ENCODE assay signal across 26 mouse cellular contexts in the genomic region with DNA sequence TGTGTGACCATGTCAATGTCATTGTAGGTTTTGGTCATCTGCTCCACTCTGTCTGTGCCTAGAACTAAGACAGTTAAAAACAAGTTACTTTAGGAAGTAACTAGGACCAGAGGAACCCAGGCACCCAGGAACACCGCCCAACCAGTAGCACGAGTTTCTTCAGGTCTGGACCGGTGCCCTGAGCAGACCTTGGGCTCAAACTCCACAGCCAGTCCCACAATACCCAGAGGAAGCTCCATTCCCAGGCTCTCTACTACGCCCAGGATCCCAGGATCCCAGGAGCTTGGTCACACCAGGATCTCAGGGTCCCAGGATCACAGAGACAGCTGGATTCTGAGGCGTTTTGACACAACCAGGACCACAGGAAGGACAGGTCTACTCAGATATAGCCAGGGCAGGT. TPM values are rescaled to one million over a fixed set of nuclear protein-coding genes. Genes with fewer than 3 reads are reported as not detected.
DNase-seq lines count a peak whose midpoint lies in the region; ATAC-seq and TF ChIP-seq lines count a peak whose summit lies in the region.
"Had no signal": no experiment of that assay in that cellular context is flagged by ENCODE, and none has a peak within 500 bp of the region (broad histone marks: within the 10 kb centered on the region; RNA-seq: fewer than 3 reads in every experiment).

No protein-coding gene starts in this region.

- H3K27me3 ChIP-seq in kidney, adult 2 months (replicated peaks; ENCODE audit: control insufficient read depth, insufficient read depth, low read length): no peaks in the 10 kb centered on the region
- H3K27me3 ChIP-seq in kidney, embryonic 16.5 days (ENCODE audit: insufficient read depth, low read length): no peaks in the 10 kb centered on the region
- H3K27me3 ChIP-seq: embryonic facial prominence, embryonic 12.5 days; embryonic facial prominence, embryonic 15.5 days; forebrain, embryonic 13.5 days; heart, embryonic 12.5 days; heart, embryonic 15.5 days; hindbrain, embryonic 13.5 days had no signal

- peaks cover 7% of the 10 kb centered on the region; the same call in 1 of the 2 replicates for H3K9me3 ChIP-seq in kidney, embryonic 16.5 days (ENCODE audit: low read length)
- H3K9me3 ChIP-seq: embryonic facial prominence, embryonic 12.5 days; embryonic facial prominence, embryonic 15.5 days; forebrain, embryonic 13.5 days; heart, embryonic 12.5 days; heart, embryonic 15.5 days had no signal

- H3K4me3 ChIP-seq in kidney, adult 2 months (ENCODE audit: insufficient read depth, low read depth, low read length): no peak overlapping the region
- no peak overlapping the region for H3K4me3 ChIP-seq in kidney, embryonic 16.5 days (ENCODE audit: low read length)
- H3K4me3 ChIP-seq: embryonic facial prominence, embryonic 12.5 days; embryonic facial prominence, embryonic 15.5 days; erythroblast, embryonic 14.5 days; forebrain, embryonic 13.5 days; heart, embryonic 12.5 days; heart, embryonic 15.5 days; hindbrain, embryonic 10.5 days; hindbrain, embryonic 13.5 days had no signal

- H3K4me1 ChIP-seq in kidney, adult 2 months (ENCODE audit: control insufficient read depth, insufficient read depth, low read length): 0 out of 2 replicates have a peak, but pooled peaks cover 4% of the 10 kb centered on the region
- no peaks in the 10 kb centered on the region for H3K4me1 ChIP-seq in kidney, embryonic 16.5 days (ENCODE audit: insufficient read depth, low read length)
- H3K4me1 ChIP-seq: embryonic facial prominence, embryonic 12.5 days; embryonic facial prominence, embryonic 15.5 days; forebrain, embryonic 13.5 days; heart, embryonic 12.5 days; heart, embryonic 15.5 days; hindbrain, embryonic 10.5 days; hindbrain, embryonic 13.5 days had no signal

- DNase-seq in adrenal gland, postnatal 10 days: peak; percentile 28
- DNase-seq in adrenal gland, postnatal 25 days: no peak
- DNase-seq in kidney, adult 2 months: peak; percentile 56
- peak; percentile 28 to 60 for DNase-seq in kidney, postnatal 25 days
- DNase-seq in kidney, postnatal 14 days: no peak
- DNase-seq: adrenal gland, adult 8-10 months; cerebellum, adult 11 months; cerebellum, adult 2 months; cerebellum, adult 9-11 months; cerebellum, postnatal 25 days; gastrocnemius, postnatal 10 days; gastrocnemius, postnatal 36 days; heart, postnatal 10 days; heart, postnatal 36 days had no signal

- no peak for TF ChIP-seq CTCF in kidney, adult 2 months (conservative IDR thresholded peaks at IDR 0.05; ENCODE audit: insufficient read depth, insufficient read length, low read depth, low read length)

- 76% methylated on average over 5 of the region's 5 CpGs for WGBS in kidney, adult 2 months
- WGBS in kidney, embryonic 16.5 days: 93% methylated on average over 5 of the region's 5 CpGs

- ATAC-seq in kidney, embryonic 16.5 days (ENCODE audit: low FRiP score, low TSS enrichment): no peak
- ATAC-seq: activated CD4-positive, CD25-positive, alpha-beta regulatory T cell, adult 4 months; forebrain, embryonic 13.5 days; forebrain, embryonic 16.5 days; hindbrain, embryonic 16.5 days had no signal

- H3K36me3 ChIP-seq in kidney, adult 2 months (ENCODE audit: control insufficient read depth, insufficient read depth, low read length): peaks cover 2% of the 10 kb centered on the region
- peaks cover 16% of the 10 kb centered on the region for H3K36me3 ChIP-seq in kidney, embryonic 16.5 days (ENCODE audit: insufficient read depth, low read length)

- no peak for TF ChIP-seq POLR2A in kidney, adult 2 months (IDR thresholded peaks at IDR 0.05; ENCODE audit: low read depth, low read length)

- no peak overlapping the region for H3K27ac ChIP-seq in kidney, adult 2 months (ENCODE audit: insufficient read depth, low read depth, low read length)
- H3K27ac ChIP-seq in kidney, embryonic 16.5 days (ENCODE audit: low read length): no peak overlapping the region
- H3K27ac ChIP-seq: embryonic facial prominence, embryonic 12.5 days; embryonic facial prominence, embryonic 15.5 days; forebrain, embryonic 13.5 days; heart, embryonic 15.5 days; hindbrain, embryonic 10.5 days; hindbrain, embryonic 13.5 days had no signal

- no peak overlapping the region for H3K9ac ChIP-seq in kidney, embryonic 16.5 days (replicated peaks; ENCODE audit: low read length)
- H3K9ac ChIP-seq: embryonic facial prominence, embryonic 12.5 days; embryonic facial prominence, embryonic 15.5 days; forebrain, embryonic 13.5 days; heart, embryonic 12.5 days; heart, embryonic 15.5 days; hindbrain, embryonic 13.5 days had no signal

- no peak overlapping the region for H3K4me2 ChIP-seq in kidney, embryonic 16.5 days (replicated peaks; ENCODE audit: low read depth, low read length)
- H3K4me2 ChIP-seq: embryonic facial prominence, embryonic 12.5 days; embryonic facial prominence, embryonic 15.5 days; forebrain, embryonic 13.5 days; heart, embryonic 12.5 days; heart, embryonic 15.5 days; hindbrain, embryonic 13.5 days had no signal

RNA-seq across cellular contexts. Expression of gene Trak2, which starts 46.6 kb away (rescaled TPM):
- total RNA-seq in adrenal gland, postnatal 10 days (2021): 10 to 100 TPM; 38.9 to 54.9 TPM
- 49.7 and 50.2 TPM in 2 replicates for total RNA-seq in adrenal gland, postnatal 25 days (2021)
- polyA plus RNA-seq in kidney, adult 2 months (2012; rRNA removed): 55.4 and 63.1 TPM in 2 replicates
- 17.3 and 19.4 TPM in 2 replicates for polyA plus RNA-seq in kidney, embryonic 16.5 days (2015; fragmentation: Nextera tagmentation; extraction: Ambion mirVana)

RNA-seq across cellular contexts. Expression of gene Stradb, which starts 46.7 kb away (rescaled TPM):
- 10 to 100 TPM; 36.2 to 51.2 TPM for total RNA-seq in adrenal gland, postnatal 10 days (2021)
- 32.1 and 41.8 TPM in 2 replicates for total RNA-seq in adrenal gland, postnatal 25 days (2021)
- 25.0 and 26.6 TPM in 2 replicates for polyA plus RNA-seq in kidney, adult 2 months (2012; rRNA removed)
- polyA plus RNA-seq in kidney, embryonic 16.5 days (2015; fragmentation: Nextera tagmentation; extraction: Ambion mirVana): 29.0 and 29.6 TPM in 2 replicates

Comparison
In these comparisons a context has a peak if more than half of its experiments do, and no peak if none do; other contexts are left out.
1. DNase-seq: peak in adrenal gland, postnatal 10 days (single experiment), kidney, adult 2 months (single experiment) and kidney, postnatal 25 days (2 of 2); none in adrenal gland, postnatal 25 days (single experiment) and kidney, postnatal 14 days (single experiment).